Mouse (Mus musculus): ENCODE data around the gene Irf2bp1. TPM values are rescaled to one million over a fixed set of nuclear protein-coding genes. Genes with fewer than 3 reads are reported as not detected.

Gene Irf2bp1
- polyA plus RNA-seq, 1 experiment from 2014 or later: 32.5 TPM

GRCm38 (mm10) chr7:19002115-19002514 is 1.7 kb upstream of the Irf2bp1 start:
- Histone ChIP-seq H3K4me3 (ENCODE audit: low read depth, low read length) (peak overlapping the region; percentile 30; the same call in 1 of the 2 replicates), H3K27ac (replicated peaks; ENCODE audit: low read depth, low read length) (no peak overlapping the region), H3K4me2 (ENCODE audit: low read depth, severe bottlenecking) (peak overlapping the region; percentile 61), H3K9ac (ENCODE audit: low read length) (peak overlapping the region; percentile 55; the same call in 1 of the 2 replicates), H3K27me3 (ENCODE audit: control insufficient read depth, insufficient read depth, low read length) (no peaks in the 10 kb centered on the region), H3K4me1 (ENCODE audit: control insufficient read depth, insufficient read depth, low read length) (peaks cover 22% of the 10 kb centered on the region), H3K36me3 (ENCODE audit: control insufficient read depth, insufficient read depth, low read length) (peaks cover 15% of the 10 kb centered on the region), H3K9me3 (ENCODE audit: control insufficient read depth, low read length) (no peaks in the 10 kb centered on the region)
- DNase-seq (ENCODE audit: low spot score): no peak
- WGBS: 38% methylated on average over 4 of the region's 4 CpGs
- no peak for ATAC-seq (ENCODE audit: insufficient number of reproducible peaks, low FRiP score, low TSS enrichment, low read depth)

DNA sequence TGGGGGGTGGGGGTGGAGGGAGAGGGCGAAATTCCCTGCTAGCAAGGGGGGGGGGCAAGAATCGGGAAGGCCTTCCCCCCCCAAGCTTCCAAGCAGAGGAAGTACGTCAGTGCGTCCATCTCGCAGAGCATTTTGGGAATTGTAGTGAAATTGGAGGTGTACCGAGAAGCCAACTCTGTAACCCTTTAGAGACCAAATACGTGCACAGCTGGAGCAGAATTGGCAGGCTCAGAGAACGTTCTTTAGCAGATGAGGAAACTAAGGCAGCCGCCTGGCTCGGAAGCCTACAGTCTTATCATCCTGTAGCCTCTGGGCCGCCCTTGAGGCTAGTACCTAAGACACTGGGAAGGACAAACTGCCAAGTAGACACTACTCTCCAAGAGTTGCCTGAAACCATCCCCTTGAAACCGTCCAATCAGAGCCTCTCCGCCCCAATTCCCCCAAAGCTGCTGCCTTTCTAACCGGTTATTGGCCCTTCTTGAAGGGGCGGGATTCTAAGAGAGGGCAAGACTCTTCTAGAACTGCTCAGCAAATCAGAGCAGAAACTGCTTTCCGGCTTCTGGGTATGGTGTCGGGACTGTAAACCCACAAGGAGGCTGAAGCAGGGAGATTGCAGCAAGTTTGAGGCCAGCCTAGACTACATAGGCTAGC is 871 bp upstream of the Irf2bp1 start:
- Histone ChIP-seq H3K4me3 (ENCODE audit: low read depth, low read length) (peak overlapping the region; percentile 30), H3K4me2 (ENCODE audit: low read depth, severe bottlenecking) (peak overlapping the region; percentile 61), H3K4me1 (ENCODE audit: control insufficient read depth, insufficient read depth, low read length) (peaks cover 23% of the 10 kb centered on the region), H3K9me3 (ENCODE audit: control insufficient read depth, low read length) (no peaks in the 10 kb centered on the region), H3K27me3 (ENCODE audit: control insufficient read depth, insufficient read depth, low read length) (no peaks in the 10 kb centered on the region), H3K9ac (ENCODE audit: low read length) (peak overlapping the region; percentile 55), H3K27ac (replicated peaks; ENCODE audit: low read depth, low read length) (no peak overlapping the region; the same call in 1 of the 2 replicates), H3K36me3 (ENCODE audit: control insufficient read depth, insufficient read depth, low read length) (peaks cover 15% of the 10 kb centered on the region)
- DNase-seq (ENCODE audit: low spot score) (peak; percentile 82), ATAC-seq (ENCODE audit: insufficient number of reproducible peaks, low FRiP score, low TSS enrichment, low read depth) (peak; percentile 37; the same call in 1 of the 2 replicates)
- 3% methylated on average over 17 of the region's 17 CpGs for WGBS

GRCm38 (mm10) chr7:19004631-19005079 is 811 bp downstream of the Irf2bp1 start:
- DNase-seq (ENCODE audit: low spot score): no peak
- Histone ChIP-seq H3K4me2 (ENCODE audit: low read depth, severe bottlenecking) (peak overlapping the region; percentile 94), H3K9me3 (ENCODE audit: control insufficient read depth, low read length) (no peaks in the 10 kb centered on the region), H3K9ac (ENCODE audit: low read length) (peak overlapping the region; percentile 91), H3K36me3 (ENCODE audit: control insufficient read depth, insufficient read depth, low read length) (peaks cover 15% of the 10 kb centered on the region), H3K4me1 (ENCODE audit: control insufficient read depth, insufficient read depth, low read length) (peaks cover 23% of the 10 kb centered on the region), H3K27ac (replicated peaks; ENCODE audit: low read depth, low read length) (0 out of 2 replicates have a peak overlapping the region, but pooled peaks have one; percentile 84), H3K4me3 (ENCODE audit: low read depth, low read length) (peak overlapping the region; percentile 91), H3K27me3 (ENCODE audit: control insufficient read depth, insufficient read depth, low read length) (no peaks in the 10 kb centered on the region)
- no peak for ATAC-seq (ENCODE audit: insufficient number of reproducible peaks, low FRiP score, low TSS enrichment, low read depth)
- WGBS: 6% methylated on average over 32 of the region's 34 CpGs

DNA sequence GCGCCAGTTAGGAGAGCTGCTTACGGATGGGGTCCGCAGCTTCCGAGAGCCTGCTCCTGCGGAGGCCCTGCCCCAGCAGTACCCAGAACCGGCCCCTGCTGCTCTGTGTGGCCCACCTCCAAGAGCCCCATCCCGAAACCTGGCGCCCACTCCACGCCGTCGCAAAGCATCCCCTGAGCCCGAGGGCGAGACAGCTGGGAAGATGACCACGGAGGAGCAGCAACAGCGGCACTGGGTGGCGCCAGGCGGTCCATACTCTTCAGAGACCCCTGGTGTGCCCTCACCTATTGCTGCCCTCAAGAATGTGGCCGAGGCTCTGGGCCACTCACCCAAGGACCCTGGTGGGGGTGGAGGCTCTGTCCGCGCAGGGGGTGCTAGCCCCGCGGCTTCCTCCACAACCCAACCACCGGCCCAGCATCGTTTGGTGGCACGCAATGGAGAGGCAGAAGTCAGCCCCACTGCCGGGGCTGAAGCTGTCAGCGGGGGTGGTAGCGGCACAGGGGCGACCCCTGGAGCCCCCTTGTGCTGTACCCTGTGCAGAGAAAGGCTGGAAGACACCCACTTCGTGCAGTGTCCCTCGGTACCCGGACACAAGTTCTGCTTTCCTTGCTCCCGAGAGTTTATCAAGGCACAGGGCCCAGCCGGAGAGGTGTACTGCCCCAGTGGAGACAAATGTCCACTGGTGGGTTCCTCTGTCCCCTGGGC is 1.7 kb downstream of the Irf2bp1 start:
- peaks cover 23% of the 10 kb centered on the region for H3K4me1 ChIP-seq (ENCODE audit: control insufficient read depth, insufficient read depth, low read length)
- peaks cover 15% of the 10 kb centered on the region for H3K36me3 ChIP-seq (ENCODE audit: control insufficient read depth, insufficient read depth, low read length)
- H3K4me2 ChIP-seq (ENCODE audit: low read depth, severe bottlenecking): peak overlapping the region; percentile 94
- 88% methylated on average over 34 of the region's 34 CpGs for WGBS
- H3K27me3 ChIP-seq (ENCODE audit: control insufficient read depth, insufficient read depth, low read length): no peaks in the 10 kb centered on the region
- H3K4me3 ChIP-seq (ENCODE audit: low read depth, low read length): peak overlapping the region; percentile 17; the same call in 1 of the 2 replicates
- ATAC-seq (ENCODE audit: insufficient number of reproducible peaks, low FRiP score, low TSS enrichment, low read depth) (no peak), DNase-seq (ENCODE audit: low spot score) (no peak)
- no peak overlapping the region for H3K9ac ChIP-seq (ENCODE audit: low read length)
- no peaks in the 10 kb centered on the region for H3K9me3 ChIP-seq (ENCODE audit: control insufficient read depth, low read length)
- H3K27ac ChIP-seq (replicated peaks; ENCODE audit: low read depth, low read length): no peak overlapping the region

GRCm38 (mm10) chr7:19006476-19006875 is 2.6 kb downstream of the Irf2bp1 start:
- H3K9ac ChIP-seq (ENCODE audit: low read length): no peak overlapping the region
- peaks cover 15% of the 10 kb centered on the region for H3K36me3 ChIP-seq (ENCODE audit: control insufficient read depth, insufficient read depth, low read length)

GRCm38 (mm10) chr7:19007026-19007977 is 3.5 kb downstream of the Irf2bp1 start:
- Histone ChIP-seq H3K27ac (replicated peaks; ENCODE audit: low read depth, low read length) (no peak overlapping the region), H3K36me3 (ENCODE audit: control insufficient read depth, insufficient read depth, low read length) (peaks cover 15% of the 10 kb centered on the region), H3K4me2 (ENCODE audit: low read depth, severe bottlenecking) (no peak overlapping the region), H3K9ac (ENCODE audit: low read length) (no peak overlapping the region), H3K9me3 (ENCODE audit: control insufficient read depth, low read length) (no peaks in the 10 kb centered on the region), H3K4me3 (ENCODE audit: low read depth, low read length) (no peak overlapping the region), H3K27me3 (ENCODE audit: control insufficient read depth, insufficient read depth, low read length) (no peaks in the 10 kb centered on the region), H3K4me1 (ENCODE audit: control insufficient read depth, insufficient read depth, low read length) (peaks cover 30% of the 10 kb centered on the region)
- ATAC-seq (ENCODE audit: insufficient number of reproducible peaks, low FRiP score, low TSS enrichment, low read depth): no peak
- DNase-seq (ENCODE audit: low spot score): no peak
- WGBS: 73% methylated on average over 13 of the region's 13 CpGs

More at GRCm38 (mm10) chr7:19006476-19006875, 2.6 kb downstream of the Irf2bp1 start:
- ATAC-seq (ENCODE audit: insufficient number of reproducible peaks, low FRiP score, low TSS enrichment, low read depth) (no peak), DNase-seq (ENCODE audit: low spot score) (peak; percentile 92)
- H3K4me3 ChIP-seq (ENCODE audit: low read depth, low read length): no peak overlapping the region
- no peak overlapping the region; the same call in none of the 2 replicates for H3K4me2 ChIP-seq (ENCODE audit: low read depth, severe bottlenecking)
- no peaks in the 10 kb centered on the region for H3K9me3 ChIP-seq (ENCODE audit: control insufficient read depth, low read length)
- WGBS: 6% methylated on average over 12 of the region's 12 CpGs
- no peaks in the 10 kb centered on the region for H3K27me3 ChIP-seq (ENCODE audit: control insufficient read depth, insufficient read depth, low read length)
- peaks cover 23% of the 10 kb centered on the region for H3K4me1 ChIP-seq (ENCODE audit: control insufficient read depth, insufficient read depth, low read length)
- H3K27ac ChIP-seq (replicated peaks; ENCODE audit: low read depth, low read length): no peak overlapping the region

DNA sequence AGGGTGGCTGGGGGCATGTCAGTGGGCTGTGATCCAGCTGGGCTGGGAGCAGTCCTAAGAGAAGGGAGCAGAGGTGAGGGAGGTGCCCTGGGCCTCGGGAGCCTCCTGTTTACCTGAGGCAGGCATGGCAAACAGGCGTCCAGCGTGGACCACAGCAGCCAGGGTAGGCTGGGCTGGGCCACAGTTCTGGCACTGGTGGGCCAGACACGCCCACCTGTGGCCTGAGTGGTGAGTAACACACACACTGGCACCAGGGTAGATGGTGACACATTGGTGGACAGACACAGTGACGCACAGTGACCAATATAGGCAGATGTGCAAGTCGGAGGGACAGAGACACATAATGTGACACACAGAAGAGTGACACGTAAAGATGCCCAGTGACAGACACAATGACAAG is 6.7 kb downstream of the Irf2bp1 start:
- H3K4me3 ChIP-seq (ENCODE audit: low read depth, low read length): no peak overlapping the region
- H3K9me3 ChIP-seq (ENCODE audit: control insufficient read depth, low read length): no peaks in the 10 kb centered on the region
- no peak for DNase-seq (ENCODE audit: low spot score)
- no peaks in the 10 kb centered on the region for H3K27me3 ChIP-seq (ENCODE audit: control insufficient read depth, insufficient read depth, low read length)
- ATAC-seq (ENCODE audit: insufficient number of reproducible peaks, low FRiP score, low TSS enrichment, low read depth): no peak
- H3K4me2 ChIP-seq (ENCODE audit: low read depth, severe bottlenecking): no peak overlapping the region
- WGBS: 82% methylated on average over 7 of the region's 7 CpGs
- no peak overlapping the region for H3K9ac ChIP-seq (ENCODE audit: low read length)
- no peak overlapping the region for H3K27ac ChIP-seq (replicated peaks; ENCODE audit: low read depth, low read length)
- H3K4me1 ChIP-seq (ENCODE audit: control insufficient read depth, insufficient read depth, low read length): peaks cover 17% of the 10 kb centered on the region
- H3K36me3 ChIP-seq (ENCODE audit: control insufficient read depth, insufficient read depth, low read length): peaks cover 7% of the 10 kb centered on the region

All from limb, embryonic 11.5 days (tissue).